Mouse (Mus musculus) midbrain, embryonic 12.5 days (tissue): ENCODE results near the gene Dusp27. TPM values are rescaled to one million over a fixed set of nuclear protein-coding genes. Genes with fewer than 3 reads are reported as not detected.
A peak's percentile ranks its signal among the peaks of the same experiment; 100 is the strongest.

Source experiments
- ATAC-seq: fragments of 200-750 bp; cut with Nextera tagmentation; 2 replicates; pipeline ENCODE4 v1.8.0; 2017; ENCODE audit warnings: low read depth, moderate TSS enrichment, moderate library complexity; ENCODE audit not compliant: low FRiP score
- H3K27ac ChIP-seq: fragments of 300-500 bp; sonication (generic); replicated peaks from 2 replicates; pipeline ENCODE4 v1.5.1; 2016; ENCODE audit warnings: mild to moderate bottlenecking
- H3K27me3 ChIP-seq: fragments of 300-500 bp; sonication (generic); 2 replicates; pipeline ENCODE4 v1.6.1; 2016; ENCODE audit warnings: mild to moderate bottlenecking
- H3K36me3 ChIP-seq: fragments of 300-500 bp; sonication (generic); 2 replicates; pipeline ENCODE4 v1.6.1; 2016
- H3K4me1 ChIP-seq: fragments of 300-500 bp; sonication (generic); 2 replicates; pipeline ENCODE4 v1.6.1; 2016
- H3K4me2 ChIP-seq: fragments of 300-500 bp; sonication (generic); replicated peaks from 2 replicates; pipeline ENCODE4 v1.6.1; 2016; ENCODE audit warnings: mild to moderate bottlenecking, moderate library complexity
- H3K4me3 ChIP-seq: fragments of 300-500 bp; sonication (generic); 2 replicates; pipeline ENCODE4 v1.5.1; 2016; ENCODE audit warnings: mild to moderate bottlenecking
- H3K9ac ChIP-seq: fragments of 300-500 bp; sonication (generic); replicated peaks from 2 replicates; pipeline ENCODE4 v1.6.1; 2016; ENCODE audit warnings: mild to moderate bottlenecking, moderate library complexity
- H3K9me3 ChIP-seq: fragments of 300-500 bp; sonication (generic); 2 replicates; pipeline ENCODE4 v1.6.1; 2016; ENCODE audit warnings: mild to moderate bottlenecking
- WGBS: fragments of 180-500 bp; shearing (Covaris S2); methylation state at CpG from one replicate; pipeline ENCODE4 v1.1.7; 2016; 5-methylcytosine and 5-hydroxymethylcytosine counted together
- polyA plus RNA-seq: library from polyadenylated mRNA; unstranded; fragments of >200 nt; fragmentation: Nextera tagmentation; extraction: Ambion mirVana; gene quantifications from 2 replicates; pipeline ENCODE4 v1.2.1, GENCODE M21; 2016

Dusp27 gene
- polyA plus RNA-seq = 3.0 TPM in 2 replicates

- H3K4me3 ChIP-seq = no peak within 1 kb of the TSS
- no peak within 1 kb of the TSS for H3K9ac ChIP-seq
- H3K27me3 ChIP-seq = no peaks in the 10 kb centered on the region
- no peak within 1 kb of the TSS for H3K4me2 ChIP-seq
- peaks cover 8% of the 10 kb centered on the region; the same call in 1 of the 2 replicates for H3K4me1 ChIP-seq
- WGBS = 58% methylated on average over 4 of the region's 4 CpGs
- no peak for ATAC-seq
- H3K27ac ChIP-seq = no peak within 1 kb of the TSS
- no peaks in the 10 kb centered on the region for H3K36me3 ChIP-seq
- H3K9me3 ChIP-seq = no peaks in the 10 kb centered on the region
These were observed at the start of gene Dusp27 for GRCm38 (mm10) chr1:166127719-166128118. Dusp27 (minus strand) TSS chr1:166127922.

DNA sequence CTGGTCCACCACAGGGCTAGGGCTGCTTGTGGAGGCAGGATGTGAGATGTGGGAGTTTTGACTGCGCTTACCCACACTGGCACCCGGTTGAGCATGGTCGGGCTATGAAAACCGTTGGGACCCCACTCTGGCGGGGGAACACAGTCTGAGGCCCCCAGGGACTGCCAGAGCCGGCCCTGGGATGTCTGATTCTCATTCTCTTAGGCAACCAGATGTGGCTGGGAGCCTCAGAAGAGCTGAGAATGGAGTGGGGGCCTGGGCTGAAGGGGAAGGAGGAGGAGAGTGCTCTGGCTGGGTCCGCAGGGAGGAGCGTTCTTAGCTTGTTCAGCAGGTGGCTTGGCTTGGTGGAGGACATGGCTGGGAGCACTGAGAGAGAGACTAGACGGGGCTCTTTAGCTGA, 45.9 kb upstream of the Dusp27 start:
- H3K9me3 ChIP-seq = no peaks in the 10 kb centered on the region
- H3K4me3 ChIP-seq = no peak overlapping the region
- ATAC-seq = no peak
- H3K27me3 ChIP-seq = no peaks in the 10 kb centered on the region
- no peak overlapping the region for H3K27ac ChIP-seq
- WGBS = 83% methylated on average over 9 of the region's 9 CpGs
- H3K4me2 ChIP-seq = no peak overlapping the region
- H3K9ac ChIP-seq = no peak overlapping the region
- H3K4me1 ChIP-seq = no peaks in the 10 kb centered on the region
- H3K36me3 ChIP-seq = no peaks in the 10 kb centered on the region

DNA sequence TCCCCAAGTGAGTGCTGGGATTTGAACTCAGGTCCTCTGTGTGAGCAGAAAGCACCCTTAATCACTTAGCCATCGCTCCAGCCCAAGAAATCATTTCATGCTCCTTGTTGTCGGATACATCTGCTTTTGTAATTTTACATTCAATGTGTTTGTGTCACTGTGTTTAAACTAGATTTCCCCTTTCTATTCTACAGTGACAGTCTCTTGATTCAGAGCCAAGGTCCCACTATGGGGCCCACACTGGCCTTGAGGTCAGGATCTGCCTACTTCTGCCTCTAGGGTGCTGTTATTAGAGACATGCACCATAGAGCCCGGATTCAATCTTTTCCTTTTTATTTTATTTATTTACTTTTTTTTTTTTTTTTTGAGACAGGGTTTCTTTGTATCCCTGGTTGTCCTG, 45.3 kb upstream of the Dusp27 start:
- no peaks in the 10 kb centered on the region for H3K4me1 ChIP-seq
- no peak overlapping the region for H3K4me3 ChIP-seq
- no peak overlapping the region for H3K4me2 ChIP-seq
- H3K27ac ChIP-seq = no peak overlapping the region
- no peak for ATAC-seq
- WGBS = 87% methylated on average over 3 of the region's 3 CpGs
- no peaks in the 10 kb centered on the region for H3K36me3 ChIP-seq
- H3K27me3 ChIP-seq = no peaks in the 10 kb centered on the region
- no peak overlapping the region for H3K9ac ChIP-seq
- no peaks in the 10 kb centered on the region for H3K9me3 ChIP-seq

DNA sequence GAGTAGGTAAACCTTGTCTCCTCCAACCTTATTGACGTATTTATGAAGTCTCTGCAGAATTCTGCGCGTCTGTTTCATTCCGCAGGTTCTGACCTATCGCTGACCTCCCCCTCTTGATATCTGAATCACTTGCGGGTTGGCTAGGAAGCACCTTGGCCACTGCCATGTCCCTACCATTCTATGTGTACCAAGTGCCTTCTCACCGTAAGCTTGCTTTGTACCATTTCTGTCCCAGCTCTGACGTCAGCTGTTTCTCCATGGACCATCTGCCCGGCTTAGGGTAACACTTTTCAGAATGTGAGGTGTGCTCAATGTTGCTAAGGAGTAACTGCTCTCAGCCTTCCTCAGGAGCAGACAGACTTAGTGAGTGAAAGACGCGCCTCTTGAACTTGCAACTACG, 43.1 kb upstream of the Dusp27 start:
- no peak overlapping the region for H3K27ac ChIP-seq
- 94% methylated on average over 12 of the region's 12 CpGs for WGBS
- H3K4me1 ChIP-seq = no peaks in the 10 kb centered on the region
- H3K9ac ChIP-seq = no peak overlapping the region
- no peak overlapping the region for H3K4me2 ChIP-seq
- H3K27me3 ChIP-seq = no peaks in the 10 kb centered on the region
- no peaks in the 10 kb centered on the region for H3K9me3 ChIP-seq
- no peak overlapping the region for H3K4me3 ChIP-seq
- no peak for ATAC-seq
- H3K36me3 ChIP-seq = no peaks in the 10 kb centered on the region

- 88% methylated on average over 7 of the region's 7 CpGs for WGBS
- ATAC-seq = no peak
- Histone ChIP-seq H3K4me2 (no peak overlapping the region), H3K4me1 (no peaks in the 10 kb centered on the region; the same call in 1 of the 2 replicates), H3K4me3 (no peak overlapping the region), H3K36me3 (no peaks in the 10 kb centered on the region), H3K27ac (no peak overlapping the region), H3K9me3 (no peaks in the 10 kb centered on the region), H3K9ac (no peak overlapping the region), H3K27me3 (peaks cover 4% of the 10 kb centered on the region; the same call in 1 of the 2 replicates)
These were observed 42.0 kb upstream of the Dusp27 start for GRCm38 (mm10) chr1:166169713-166170112.

- no peak overlapping the region for H3K9ac ChIP-seq
- H3K27ac ChIP-seq = no peak overlapping the region
- H3K27me3 ChIP-seq = peaks cover 10% of the 10 kb centered on the region; the same call in 1 of the 2 replicates
- no peaks in the 10 kb centered on the region for H3K36me3 ChIP-seq
- WGBS = 94% methylated on average over 7 of the region's 7 CpGs
- H3K4me2 ChIP-seq = no peak overlapping the region
- ATAC-seq = no peak
- H3K9me3 ChIP-seq = no peaks in the 10 kb centered on the region
- no peak overlapping the region for H3K4me3 ChIP-seq
- peaks cover 5% of the 10 kb centered on the region; the same call in 1 of the 2 replicates for H3K4me1 ChIP-seq
These were observed 40.3 kb upstream of the Dusp27 start for GRCm38 (mm10) chr1:166168017-166168416.

DNA sequence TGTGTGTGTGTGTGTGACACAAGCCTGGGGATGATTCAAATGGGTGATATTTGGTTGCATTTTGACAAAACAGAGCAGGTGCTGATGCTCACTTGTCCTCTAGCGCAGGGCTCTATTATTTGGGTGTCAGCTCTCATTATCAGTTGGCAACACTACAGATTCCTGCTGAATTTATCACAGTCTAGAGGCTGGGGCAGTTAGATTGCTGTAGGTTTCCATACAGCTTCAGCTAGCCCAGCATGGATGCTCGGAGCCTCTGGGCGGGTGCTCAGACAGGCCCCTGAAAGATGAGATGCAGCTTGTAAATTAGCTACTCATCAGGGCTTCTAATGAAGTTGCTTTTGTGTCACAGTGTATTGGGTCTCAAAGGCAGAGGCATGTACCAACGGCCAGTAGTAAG, 39.7 kb upstream of the Dusp27 start:
- H3K36me3 ChIP-seq = no peaks in the 10 kb centered on the region
- 93% methylated on average over 4 of the region's 4 CpGs for WGBS
- no peak overlapping the region for H3K27ac ChIP-seq
- H3K9ac ChIP-seq = no peak overlapping the region
- H3K4me1 ChIP-seq = peaks cover 5% of the 10 kb centered on the region; the same call in 1 of the 2 replicates
- H3K4me2 ChIP-seq = no peak overlapping the region
- peaks cover 10% of the 10 kb centered on the region; the same call in 1 of the 2 replicates for H3K27me3 ChIP-seq
- no peak overlapping the region for H3K4me3 ChIP-seq
- ATAC-seq = no peak
- H3K9me3 ChIP-seq = no peaks in the 10 kb centered on the region

DNA sequence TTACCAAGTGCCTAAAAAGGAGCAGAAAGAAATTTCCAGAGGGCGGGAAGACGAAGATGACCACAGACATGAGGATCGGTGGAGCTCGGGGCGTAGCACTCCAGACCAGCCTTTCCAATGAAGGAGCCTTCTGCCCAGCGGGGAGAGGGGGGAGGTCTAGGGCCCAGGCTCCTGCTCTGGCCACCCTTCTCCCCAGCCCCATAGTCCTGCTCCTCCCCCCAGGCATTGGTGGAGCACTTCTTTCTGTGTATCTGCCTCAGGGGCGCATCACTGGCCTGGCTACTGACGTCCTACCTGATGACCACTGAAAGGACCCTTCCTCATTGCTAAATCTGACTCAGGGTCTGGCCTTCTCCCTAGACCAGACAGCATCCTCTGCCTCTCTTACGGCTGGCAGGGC, 37.4 kb upstream of the Dusp27 start:
- Histone ChIP-seq H3K36me3 (no peaks in the 10 kb centered on the region), H3K9ac (no peak overlapping the region), H3K27ac (no peak overlapping the region), H3K4me1 (peaks cover 8% of the 10 kb centered on the region), H3K4me2 (no peak overlapping the region), H3K27me3 (peaks cover 14% of the 10 kb centered on the region), H3K4me3 (no peak overlapping the region), H3K9me3 (no peaks in the 10 kb centered on the region)
- WGBS = 93% methylated on average over 9 of the region's 9 CpGs
- ATAC-seq = no peak

- Histone ChIP-seq H3K27ac (no peak overlapping the region), H3K4me1 (peaks cover 8% of the 10 kb centered on the region), H3K9ac (no peak overlapping the region), H3K9me3 (no peaks in the 10 kb centered on the region), H3K27me3 (peaks cover 19% of the 10 kb centered on the region), H3K36me3 (no peaks in the 10 kb centered on the region), H3K4me3 (no peak overlapping the region), H3K4me2 (no peak overlapping the region)
- ATAC-seq = no peak
- 91% methylated on average over 14 of the region's 14 CpGs for WGBS
These were observed 36.9 kb upstream of the Dusp27 start for GRCm38 (mm10) chr1:166164580-166164979.

DNA sequence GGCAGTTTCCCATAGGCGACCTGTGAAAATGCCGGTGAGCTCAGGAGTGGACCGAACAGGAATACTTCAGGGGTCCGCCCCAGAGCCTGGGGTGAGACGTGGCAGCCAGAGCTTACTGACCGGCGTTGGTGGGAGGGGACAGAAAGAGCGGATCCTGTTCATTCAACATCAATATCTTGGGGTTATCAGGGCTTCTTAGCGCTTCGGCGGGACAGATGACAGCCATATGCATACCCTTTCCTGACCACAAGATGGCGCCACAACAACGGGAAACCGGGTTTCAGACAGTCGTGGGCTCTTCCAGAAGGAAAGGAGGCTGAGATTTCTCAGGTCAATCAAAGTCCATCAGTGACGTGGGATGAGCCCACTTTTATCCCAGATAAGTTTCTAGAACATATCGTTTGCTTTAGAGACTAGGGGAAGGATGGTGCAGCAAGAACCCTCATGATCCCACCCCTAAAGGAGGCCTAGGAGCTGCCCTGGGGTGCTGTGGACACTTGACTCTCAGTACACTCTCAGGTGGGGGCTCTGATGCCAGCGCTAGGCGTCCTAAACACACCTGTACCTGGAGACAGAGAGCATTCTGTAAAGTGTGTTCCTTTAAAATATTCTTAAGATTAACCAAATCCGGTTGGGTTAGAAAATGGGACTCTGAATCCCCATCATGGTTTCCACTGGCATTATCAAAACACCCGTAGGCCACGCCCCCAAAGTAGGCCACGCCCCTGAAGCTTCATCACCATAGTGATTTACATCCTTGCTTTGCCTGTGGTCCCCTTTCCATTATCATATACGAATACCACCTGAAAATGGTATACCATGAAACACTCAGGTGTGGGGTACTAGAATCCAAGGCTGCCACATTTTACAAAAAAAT, 33.1 kb upstream of the Dusp27 start:
- peak; percentile 38 for ATAC-seq
- Histone ChIP-seq H3K9me3 (no peaks in the 10 kb centered on the region), H3K4me3 (0 out of 2 replicates have a peak overlapping the region, but pooled peaks have one; percentile 18), H3K4me1 (peaks cover 8% of the 10 kb centered on the region), H3K27me3 (peaks cover 41% of the 10 kb centered on the region), H3K4me2 (peak overlapping the region; percentile 45), H3K36me3 (no peaks in the 10 kb centered on the region), H3K9ac (no peak overlapping the region; the same call in 1 of the 2 replicates), H3K27ac (no peak overlapping the region)
- 17% methylated on average over 24 of the region's 24 CpGs for WGBS

- no peak overlapping the region; the same call in 1 of the 2 replicates for H3K9ac ChIP-seq
- H3K9me3 ChIP-seq = no peaks in the 10 kb centered on the region
- 51% methylated on average over 5 of the region's 5 CpGs for WGBS
- 0 out of 2 replicates have a peak, but pooled peaks have one; percentile 10 for ATAC-seq
- peaks cover 8% of the 10 kb centered on the region for H3K4me1 ChIP-seq
- no peak overlapping the region for H3K4me3 ChIP-seq
- H3K27ac ChIP-seq = no peak overlapping the region
- H3K36me3 ChIP-seq = no peaks in the 10 kb centered on the region
- H3K4me2 ChIP-seq = peak overlapping the region; percentile 45; the same call in 1 of the 2 replicates
- peaks cover 48% of the 10 kb centered on the region for H3K27me3 ChIP-seq
These were observed 32.4 kb upstream of the Dusp27 start for GRCm38 (mm10) chr1:166160111-166160510.

DNA sequence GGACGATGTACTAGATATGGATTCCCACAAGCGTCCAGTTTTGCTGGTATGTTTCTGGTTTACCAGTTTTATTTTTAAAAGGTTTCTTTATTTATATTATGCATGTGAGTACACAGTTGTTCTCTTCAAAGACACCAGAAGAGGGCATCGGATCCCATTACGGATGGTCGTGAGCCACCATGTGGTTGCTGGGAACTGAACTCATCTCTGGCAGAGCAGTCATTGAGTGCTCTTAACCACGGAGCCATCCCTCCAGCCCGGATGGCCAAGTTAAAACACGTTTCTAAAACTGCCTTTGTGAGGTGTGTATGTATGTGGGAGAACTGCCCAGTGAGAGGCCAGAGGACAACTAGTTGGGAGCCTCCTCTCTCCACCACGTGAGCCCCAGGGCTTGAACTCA, 30.9 kb upstream of the Dusp27 start:
- no peak for ATAC-seq
- Histone ChIP-seq H3K4me3 (no peak overlapping the region), H3K4me2 (no peak overlapping the region), H3K4me1 (peaks cover 5% of the 10 kb centered on the region; the same call in 1 of the 2 replicates), H3K9ac (no peak overlapping the region), H3K27me3 (peaks cover 47% of the 10 kb centered on the region), H3K36me3 (no peaks in the 10 kb centered on the region), H3K27ac (no peak overlapping the region), H3K9me3 (no peaks in the 10 kb centered on the region)
- 65% methylated on average over 9 of the region's 9 CpGs for WGBS
